Mouse (Mus musculus): ENCODE results near the gene Cd59a. TPM values are rescaled to one million over a fixed set of nuclear protein-coding genes. Genes with fewer than 3 reads are reported as not detected.

The Cd59a gene
- polyA plus RNA-seq, 1 experiment, result not detected

DNA sequence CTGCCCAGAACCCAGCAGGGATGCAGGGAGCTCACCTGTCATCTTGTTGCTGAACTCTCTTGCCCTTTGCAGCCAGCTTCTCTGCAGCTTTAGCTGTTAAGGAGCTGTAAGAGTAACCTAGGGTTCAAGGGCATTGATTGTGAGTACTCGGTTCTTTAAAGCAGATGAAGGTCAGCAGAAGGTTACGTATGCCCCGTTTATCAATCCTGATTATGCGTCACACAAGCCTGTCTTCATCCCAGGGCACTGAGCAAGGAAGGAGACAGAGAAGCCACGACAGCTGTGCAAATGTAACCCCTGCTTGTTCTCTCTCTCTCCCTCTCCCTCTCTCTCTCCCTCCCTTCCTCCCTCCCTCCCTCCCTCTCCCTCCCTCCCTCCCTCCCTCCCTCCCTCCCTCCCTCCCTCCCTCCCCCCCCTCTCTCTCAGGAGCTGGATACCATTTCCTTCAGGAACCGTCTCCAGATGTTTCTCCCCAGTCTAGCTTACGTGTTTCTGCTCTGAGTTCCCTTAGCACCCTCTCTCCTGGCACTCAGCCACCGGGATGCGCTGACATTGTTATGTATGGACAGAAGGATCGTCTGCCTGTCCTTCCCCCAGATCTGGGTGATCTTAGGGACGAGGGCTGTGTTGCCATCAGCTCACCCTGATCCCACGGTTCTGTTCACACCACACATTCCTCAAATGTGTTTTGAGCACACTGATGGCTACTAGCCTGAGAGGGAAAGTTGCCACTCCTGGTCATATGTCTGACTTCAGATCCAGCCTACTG, 37.6 kb downstream of the Cd59a start:
- no peak for TF ChIP-seq GATA1 (IDR thresholded peaks at IDR 0.05; ENCODE audit: low read length)

DNA sequence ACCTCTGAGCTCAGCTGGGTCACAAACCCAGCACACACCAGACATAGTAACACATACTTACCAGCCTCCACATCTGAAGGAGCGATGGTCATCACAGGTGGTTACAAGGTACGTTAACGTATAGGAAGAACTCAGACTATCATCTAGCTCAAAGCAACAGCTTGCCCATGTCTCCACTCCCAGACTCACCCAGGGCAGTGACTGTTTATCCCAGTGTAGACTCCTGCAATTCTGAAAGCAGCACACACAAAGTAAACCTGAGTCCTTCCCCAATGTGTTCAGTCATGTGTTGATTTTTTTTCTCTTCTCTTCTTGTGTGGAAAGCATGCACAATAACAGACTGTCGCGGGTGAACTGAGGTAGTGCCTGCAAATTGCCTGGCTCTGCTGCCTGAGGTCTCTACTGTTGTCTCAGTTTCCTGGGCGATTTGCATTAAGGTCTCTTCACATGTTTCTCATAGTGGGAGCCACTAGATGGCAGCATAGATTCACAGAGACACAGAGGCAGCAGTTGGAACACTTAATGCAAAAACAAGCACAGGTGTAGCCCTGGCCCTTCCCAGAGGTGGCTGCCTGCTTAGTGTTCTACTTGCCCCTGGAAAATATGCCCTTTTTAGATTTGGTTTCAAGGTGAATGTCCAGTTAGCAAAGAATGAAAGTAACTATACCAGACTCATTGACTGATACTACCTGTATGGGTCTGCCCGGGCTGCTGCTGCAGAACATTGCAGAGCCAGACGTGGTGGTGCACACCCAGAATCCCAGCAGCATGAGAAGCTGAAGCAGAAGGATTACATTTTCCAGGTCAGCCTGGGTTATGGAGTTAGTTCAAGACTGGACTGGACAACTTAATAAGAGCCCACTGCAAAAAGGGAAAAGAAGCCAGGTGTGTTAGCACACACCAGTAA, 38.8 kb downstream of the Cd59a start:
- TF ChIP-seq GATA1 (IDR thresholded peaks at IDR 0.05; ENCODE audit: low read length), result no peak

DNA sequence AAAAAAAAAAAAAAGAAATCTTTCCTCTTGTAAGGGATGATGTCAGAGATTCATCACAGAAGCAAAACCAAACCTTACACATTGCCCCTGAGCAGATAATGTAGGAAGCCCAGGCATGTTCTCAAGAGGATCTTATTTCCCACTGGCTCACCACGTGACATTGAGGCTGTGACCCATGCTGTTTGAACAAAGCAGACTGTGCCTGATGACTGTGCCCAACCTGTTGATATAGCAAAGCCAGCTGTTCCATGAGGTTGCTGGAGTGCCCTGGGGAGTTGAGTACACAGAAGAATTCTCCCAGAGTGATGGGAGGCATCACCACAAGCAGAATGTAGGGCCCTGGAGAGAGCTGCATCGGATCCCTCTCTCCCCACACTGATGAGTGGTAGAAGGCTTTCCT, 40.3 kb downstream of the Cd59a start:
- TF ChIP-seq GATA1 (IDR thresholded peaks at IDR 0.05; ENCODE audit: low read length), result no peak

DNA sequence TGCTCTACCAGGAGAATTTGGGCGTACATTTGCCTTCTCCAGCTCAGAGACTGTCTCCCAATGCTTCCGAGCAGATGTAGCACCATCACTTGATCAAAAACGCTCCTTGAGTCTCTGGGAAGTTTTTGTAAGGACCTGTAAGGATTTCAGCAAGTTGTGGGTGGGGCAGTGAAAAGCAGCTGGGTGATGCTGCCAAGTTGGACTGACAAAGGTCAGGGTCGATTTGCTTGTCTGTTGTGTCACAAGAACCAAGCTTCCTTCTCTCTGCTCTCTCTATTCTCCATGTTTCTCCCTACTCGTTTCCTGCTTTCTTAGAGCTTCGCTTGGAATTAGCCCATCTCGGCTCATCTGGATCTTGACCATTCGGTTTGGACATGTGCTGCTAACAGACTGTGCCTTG, 46.5 kb downstream of the Cd59a start:
- TF ChIP-seq GATA1 (IDR thresholded peaks at IDR 0.05; ENCODE audit: low read length), result no peak

DNA sequence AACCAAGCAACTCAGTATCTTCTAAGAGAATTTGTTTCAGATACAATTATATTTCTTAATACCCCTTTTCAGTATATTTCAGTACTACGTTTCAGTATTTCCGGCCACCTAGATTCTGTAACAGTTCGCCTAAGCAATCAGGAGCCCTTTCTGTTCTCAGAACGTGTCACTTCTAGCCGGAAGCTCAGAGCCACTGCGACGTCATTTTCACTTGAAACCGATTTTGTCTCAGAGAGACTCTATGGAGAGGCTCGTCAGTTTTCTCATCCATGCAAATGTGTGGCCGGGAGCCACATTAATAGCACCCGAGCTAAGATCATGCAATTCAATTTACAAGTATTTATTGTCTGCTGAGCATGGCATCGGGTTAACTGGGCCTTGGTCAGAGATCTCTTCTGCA, 48.4 kb downstream of the Cd59a start:
- no peak for TF ChIP-seq GATA1 (IDR thresholded peaks at IDR 0.05; ENCODE audit: low read length)

DNA sequence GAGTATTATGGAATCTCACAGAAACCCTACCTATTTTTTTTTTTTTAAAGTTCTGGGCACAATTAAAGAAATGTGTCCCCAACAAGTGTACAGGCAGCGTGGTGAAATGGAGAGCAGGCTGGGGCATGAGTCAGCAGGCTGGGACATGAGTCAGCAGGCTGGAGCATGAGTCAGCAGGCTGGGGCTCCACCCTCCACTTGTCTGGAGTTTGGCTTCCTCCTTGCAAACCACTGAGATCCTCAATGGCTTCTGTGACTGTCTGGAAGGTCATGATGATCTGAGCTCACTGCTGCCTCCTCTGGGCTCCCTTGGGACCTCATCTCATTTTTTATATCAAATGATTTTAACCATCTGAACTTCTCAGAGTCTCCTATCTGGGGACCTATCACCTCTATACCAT, 50.4 kb downstream of the Cd59a start:
- TF ChIP-seq GATA1 (IDR thresholded peaks at IDR 0.05; ENCODE audit: low read length), result no peak

DNA sequence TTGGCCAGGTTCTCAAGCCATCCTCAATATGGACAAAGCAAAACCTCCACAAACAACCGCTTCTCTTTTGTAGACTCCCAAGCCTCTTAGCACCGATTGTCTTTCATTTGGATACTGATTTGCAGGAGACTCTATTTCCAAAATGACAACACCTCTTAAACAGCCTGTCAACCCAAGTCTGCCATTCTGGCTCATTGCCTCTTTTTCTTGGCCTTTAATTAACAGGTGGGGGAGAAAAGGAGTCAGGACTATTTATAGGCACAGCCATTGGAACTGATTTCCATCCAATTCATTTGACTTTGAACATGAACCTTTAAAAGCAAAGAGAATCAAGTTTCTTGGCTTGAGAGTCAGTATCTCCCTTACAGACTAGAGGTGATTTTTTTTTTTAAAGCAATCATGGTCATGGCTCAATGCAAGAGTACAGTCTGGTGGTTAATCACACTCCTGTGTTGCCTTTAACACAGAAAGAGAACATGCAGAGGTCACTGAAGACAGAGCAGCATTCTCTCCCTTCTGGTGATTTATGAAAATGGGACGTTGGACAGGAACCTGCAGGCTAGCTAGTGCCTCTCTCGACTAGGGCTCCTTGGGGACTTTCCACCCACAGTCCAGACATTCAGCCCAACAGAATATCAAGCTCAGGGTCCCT, 52.4 kb downstream of the Cd59a start:
- TF ChIP-seq GATA1 (IDR thresholded peaks at IDR 0.05; ENCODE audit: low read length), result no peak

DNA sequence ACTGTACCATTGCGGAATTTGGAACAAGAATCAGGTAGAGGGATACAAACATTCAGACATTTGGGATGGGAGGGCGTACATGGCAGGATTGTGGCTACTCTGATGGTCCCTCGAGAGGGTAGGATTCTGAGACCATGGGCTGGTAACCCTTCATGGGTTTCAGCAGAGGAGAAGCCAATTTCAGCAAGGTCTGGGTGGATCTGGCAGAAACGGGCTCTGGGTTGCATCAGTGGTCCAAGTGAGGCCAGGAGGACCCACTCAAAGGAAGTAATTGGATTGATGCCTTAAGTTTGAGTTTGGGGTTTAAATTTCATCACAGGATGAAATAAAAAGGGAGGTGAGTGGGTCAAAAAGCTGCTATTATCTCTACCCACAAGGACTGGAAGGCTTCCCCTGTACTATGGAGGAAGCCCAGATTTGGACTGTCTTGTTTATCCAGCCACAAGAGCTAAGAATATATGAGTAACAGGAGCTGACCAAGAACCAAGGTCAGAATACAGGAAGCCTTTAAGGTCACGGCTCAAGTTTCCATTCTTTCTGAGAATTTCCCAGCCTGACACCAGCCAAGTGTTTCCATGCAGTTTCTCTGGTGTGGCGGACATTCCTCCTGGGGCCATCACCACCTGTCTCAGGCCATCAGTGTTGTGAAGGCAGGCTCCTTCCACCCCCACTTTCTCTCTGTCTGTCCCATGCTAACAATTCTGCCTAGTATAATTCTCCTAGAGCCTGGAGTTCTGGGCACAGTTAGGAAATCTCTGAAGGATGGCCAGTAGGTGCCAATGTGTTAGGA, 55.2 kb downstream of the Cd59a start:
- no peak for TF ChIP-seq GATA1 (IDR thresholded peaks at IDR 0.05; ENCODE audit: low read length)

DNA sequence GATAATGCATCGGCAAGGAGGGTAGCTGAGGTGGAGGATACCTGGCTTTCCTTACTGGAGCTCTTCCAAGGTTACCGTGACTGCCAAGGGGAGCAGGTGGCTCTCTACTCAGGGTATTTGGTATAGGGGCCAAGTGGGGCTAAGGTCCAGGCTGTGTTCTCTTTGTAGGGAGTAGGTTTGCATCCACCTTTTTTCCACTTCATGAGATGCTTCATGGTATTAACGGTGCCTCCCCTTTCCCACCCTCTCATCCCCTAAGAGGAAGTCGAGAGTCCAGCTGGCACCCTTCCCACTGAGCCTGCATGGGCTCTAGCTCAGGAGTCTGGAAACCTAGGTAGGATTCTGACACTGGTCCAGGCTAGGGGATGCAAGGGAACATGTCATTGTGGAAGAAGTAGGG, 57.7 kb downstream of the Cd59a start:
- TF ChIP-seq GATA1 (IDR thresholded peaks at IDR 0.05; ENCODE audit: low read length), result no peak

DNA sequence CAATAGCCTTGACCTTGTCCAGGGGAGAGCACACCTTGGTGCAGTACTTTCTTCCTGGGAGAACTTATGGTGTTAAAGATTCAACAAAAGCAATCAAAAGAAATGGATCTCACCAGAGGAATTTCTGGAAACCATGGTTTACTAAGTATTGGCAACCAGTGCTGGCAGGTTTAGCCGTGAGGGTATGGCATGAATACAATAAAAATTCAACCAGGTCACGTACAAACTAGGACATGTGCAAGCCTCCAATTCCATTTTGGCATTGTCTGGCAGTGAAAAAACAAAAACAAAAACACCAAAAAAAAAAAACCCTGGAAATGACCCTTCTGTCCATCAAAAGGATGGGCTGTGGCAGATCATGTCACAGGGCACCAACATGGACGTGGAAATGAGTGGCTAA, 58.3 kb downstream of the Cd59a start:
- TF ChIP-seq GATA1 (IDR thresholded peaks at IDR 0.05; ENCODE audit: low read length), result no peak

DNA sequence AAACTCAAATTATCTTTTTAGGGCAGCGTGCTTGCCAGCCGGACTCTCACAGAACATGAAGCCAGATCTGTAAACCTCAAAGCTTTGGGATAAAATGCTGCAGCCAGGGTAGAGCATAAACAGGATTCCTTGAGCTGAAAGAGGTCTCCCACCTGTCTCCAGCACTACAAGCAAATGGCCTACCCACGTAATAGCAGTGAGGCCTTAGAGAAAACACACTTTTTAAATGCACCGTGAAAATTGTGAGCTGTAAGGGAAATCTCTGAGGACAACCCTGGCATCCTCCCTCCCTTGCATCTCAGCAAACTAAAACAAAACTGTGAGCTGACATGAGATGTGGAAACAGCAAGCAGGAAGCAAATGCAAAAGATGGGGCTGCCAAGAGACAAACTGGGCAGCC, 62.2 kb downstream of the Cd59a start:
- no peak for TF ChIP-seq GATA1 (IDR thresholded peaks at IDR 0.05; ENCODE audit: low read length)

DNA sequence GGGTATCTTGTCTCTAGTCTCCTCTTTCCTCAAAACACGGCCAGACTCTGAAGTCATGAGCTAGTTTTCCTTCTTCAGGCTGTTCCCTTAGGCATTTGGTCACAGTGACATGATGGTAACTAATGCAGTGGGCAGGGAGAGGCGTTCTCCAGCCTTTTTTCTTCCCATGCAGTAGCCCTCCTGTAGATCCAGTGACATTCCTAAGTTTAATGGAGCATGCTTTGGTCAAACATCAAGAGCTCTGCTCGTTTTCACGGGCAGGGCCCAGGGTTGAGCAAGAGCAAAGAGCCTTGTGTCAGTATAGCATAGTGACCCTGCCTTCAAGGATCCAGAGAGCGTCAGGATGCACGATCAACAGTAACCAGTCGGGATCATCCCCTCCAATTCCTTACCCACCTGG, 67.8 kb downstream of the Cd59a start:
- TF ChIP-seq GATA1 (IDR thresholded peaks at IDR 0.05; ENCODE audit: low read length), result no peak

DNA sequence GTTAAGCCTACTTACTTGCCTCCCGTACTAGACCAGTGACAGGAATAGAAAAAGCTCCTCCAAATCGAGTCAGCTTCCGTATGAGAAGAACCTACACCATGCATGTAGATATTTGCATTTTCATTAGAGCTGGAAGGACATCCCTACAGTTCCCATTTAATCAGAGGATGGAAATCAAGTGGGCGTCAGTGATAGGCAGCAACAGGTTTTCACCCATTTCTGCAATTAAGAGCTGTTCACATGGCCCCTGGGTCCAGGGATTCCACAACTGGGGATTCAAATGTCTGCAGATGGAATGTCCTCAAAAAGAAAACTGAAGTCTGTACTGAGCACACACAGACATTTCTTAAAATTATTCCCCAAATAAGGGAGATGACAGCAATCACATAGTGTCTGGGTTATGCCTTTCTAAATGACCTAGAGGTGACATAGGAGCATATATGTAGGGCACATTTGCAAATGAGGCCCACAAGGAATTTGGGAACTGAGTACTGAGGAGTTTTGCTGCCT, 68.4 kb downstream of the Cd59a start:
- TF ChIP-seq GATA1 (IDR thresholded peaks at IDR 0.05; ENCODE audit: low read length), result no peak

Other genes starting within 250 kb of the Cd59a start
- 582 and 771 TPM in 2 replicates for gene Lmo2, start 137.8 kb upstream of the Cd59a start, polyA plus RNA-seq (2012)
- gene Fbxo3, start 68.1 kb upstream of the Cd59a start, polyA plus RNA-seq (2012), result 11.0 and 12.8 TPM in 2 replicates
- gene 4931422A03Rik, start 67.4 kb upstream of the Cd59a start, polyA plus RNA-seq (2012), result not detected in 2 replicates
- gene Gm10912, start 30.0 kb upstream of the Cd59a start, polyA plus RNA-seq (2012), result not detected in 2 replicates
- not detected in 2 replicates for gene Gm10799, start 27.3 kb upstream of the Cd59a start, polyA plus RNA-seq (2012)
- gene Cd59b, start 26.0 kb upstream of the Cd59a start, polyA plus RNA-seq (2012), result not detected in 2 replicates
- 0.23 and 0.42 TPM in 2 replicates for gene A930018P22Rik, start 27.0 kb downstream of the Cd59a start, polyA plus RNA-seq (2012)